Mouse (Mus musculus) midbrain, embryonic 12.5 days (tissue): ENCODE measurements at regions not wholly inside any gene's neighbourhood (a gene's known extent, or its start where the extent isn't known, plus 50 kb on each side); places are given as distances from the start of the nearest gene placed in this dataset.

ENCODE experiments used
- ATAC-seq: fragments of 200-750 bp; cut with Nextera tagmentation; 2 replicates; pipeline ENCODE4 v1.8.0; 2017; ENCODE audit warnings: low read depth, moderate TSS enrichment, moderate library complexity; ENCODE audit not compliant: low FRiP score
- H3K27ac ChIP-seq: fragments of 300-500 bp; sonication (generic); replicated peaks from 2 replicates; pipeline ENCODE4 v1.5.1; 2016; ENCODE audit warnings: mild to moderate bottlenecking
- H3K27me3 ChIP-seq: fragments of 300-500 bp; sonication (generic); 2 replicates; pipeline ENCODE4 v1.6.1; 2016; ENCODE audit warnings: mild to moderate bottlenecking
- H3K36me3 ChIP-seq: fragments of 300-500 bp; sonication (generic); 2 replicates; pipeline ENCODE4 v1.6.1; 2016
- H3K4me1 ChIP-seq: fragments of 300-500 bp; sonication (generic); 2 replicates; pipeline ENCODE4 v1.6.1; 2016
- H3K4me2 ChIP-seq: fragments of 300-500 bp; sonication (generic); replicated peaks from 2 replicates; pipeline ENCODE4 v1.6.1; 2016; ENCODE audit warnings: mild to moderate bottlenecking, moderate library complexity
- H3K4me3 ChIP-seq: fragments of 300-500 bp; sonication (generic); 2 replicates; pipeline ENCODE4 v1.5.1; 2016; ENCODE audit warnings: mild to moderate bottlenecking
- H3K9ac ChIP-seq: fragments of 300-500 bp; sonication (generic); replicated peaks from 2 replicates; pipeline ENCODE4 v1.6.1; 2016; ENCODE audit warnings: mild to moderate bottlenecking, moderate library complexity
- H3K9me3 ChIP-seq: fragments of 300-500 bp; sonication (generic); 2 replicates; pipeline ENCODE4 v1.6.1; 2016; ENCODE audit warnings: mild to moderate bottlenecking
- WGBS: fragments of 180-500 bp; shearing (Covaris S2); methylation state at CpG from one replicate; pipeline ENCODE4 v1.1.7; 2016; 5-methylcytosine and 5-hydroxymethylcytosine counted together

DNA sequence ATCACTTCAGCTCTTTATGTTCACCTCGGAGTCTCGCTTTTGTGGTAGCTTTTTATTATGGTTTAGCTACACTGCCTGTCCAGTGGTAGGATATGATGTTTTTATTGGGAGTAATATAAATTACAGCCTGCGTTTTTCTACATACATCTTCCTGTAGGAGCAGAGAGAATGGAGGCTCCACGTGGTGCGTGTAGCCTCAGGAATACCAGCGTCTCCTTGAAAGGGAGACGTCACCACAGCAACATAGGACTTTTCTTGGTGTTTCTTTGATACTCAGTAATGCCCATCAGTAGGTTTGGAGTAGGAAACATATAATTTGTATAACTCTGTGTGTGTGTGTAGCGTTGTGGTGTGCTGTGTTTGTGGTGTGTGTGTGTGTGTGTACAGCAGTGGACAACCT lies 150.7 kb downstream of the Ndufs4 start:
- 86% methylated on average over 8 of the region's 8 CpGs for WGBS
- H3K27me3 ChIP-seq: no peaks in the 10 kb centered on the region
- H3K4me1 ChIP-seq: no peaks in the 10 kb centered on the region
- H3K4me2 ChIP-seq: no peak overlapping the region
- ATAC-seq: no peak
- H3K4me3 ChIP-seq: no peak overlapping the region
- H3K27ac ChIP-seq: no peak overlapping the region
- H3K36me3 ChIP-seq: no peaks in the 10 kb centered on the region
- H3K9me3 ChIP-seq: no peaks in the 10 kb centered on the region
- no peak overlapping the region for H3K9ac ChIP-seq

DNA sequence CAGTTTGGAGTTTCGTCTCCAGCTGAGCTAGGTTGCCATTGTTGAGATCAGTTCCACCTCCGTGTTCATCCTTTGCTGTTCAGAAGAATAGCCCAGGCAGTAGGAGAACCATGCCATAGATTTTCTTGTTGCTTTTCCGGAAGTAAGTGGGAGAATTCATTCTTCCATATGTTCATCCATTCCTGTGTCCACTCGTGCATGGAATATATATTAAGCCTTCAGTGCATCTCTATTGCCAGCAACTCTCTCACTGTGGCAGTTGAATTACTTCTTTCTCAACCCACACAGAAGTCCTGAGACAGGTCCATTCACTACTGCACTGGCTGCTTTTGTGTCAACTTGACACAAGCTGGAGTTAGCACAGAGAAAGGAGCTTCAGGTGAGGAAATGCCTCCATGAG lies 152.2 kb downstream of the Ndufs4 start:
- Histone ChIP-seq H3K9me3 (no peaks in the 10 kb centered on the region), H3K27me3 (no peaks in the 10 kb centered on the region), H3K9ac (no peak overlapping the region), H3K27ac (no peak overlapping the region), H3K4me1 (no peaks in the 10 kb centered on the region), H3K36me3 (no peaks in the 10 kb centered on the region), H3K4me3 (no peak overlapping the region), H3K4me2 (no peak overlapping the region)
- no peak for ATAC-seq
- WGBS: 88% methylated on average over 4 of the region's 4 CpGs

DNA sequence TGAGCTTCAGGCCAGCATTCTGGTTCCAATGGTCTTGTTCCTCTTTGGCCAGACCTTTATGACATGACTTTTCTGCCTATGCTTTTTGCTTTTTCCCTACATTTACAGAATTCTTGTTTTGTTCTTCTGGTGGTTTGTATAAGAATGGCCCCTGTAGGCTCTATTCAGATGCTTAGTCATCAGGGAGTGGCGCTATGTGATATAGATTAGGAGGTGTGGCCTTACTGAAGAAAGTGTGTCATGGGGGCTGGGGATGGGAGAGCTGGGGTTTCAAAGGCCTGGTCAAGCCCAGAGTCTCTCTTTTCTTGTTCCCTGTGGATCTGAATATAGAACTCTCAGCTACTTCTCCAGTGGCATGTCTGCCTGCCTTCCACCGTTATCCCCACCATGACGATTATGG lies 155.9 kb downstream of the Ndufs4 start:
- ATAC-seq: no peak
- Histone ChIP-seq H3K9ac (no peak overlapping the region), H3K4me1 (no peaks in the 10 kb centered on the region), H3K9me3 (no peaks in the 10 kb centered on the region), H3K27me3 (no peaks in the 10 kb centered on the region), H3K4me3 (no peak overlapping the region), H3K36me3 (no peaks in the 10 kb centered on the region), H3K4me2 (no peak overlapping the region), H3K27ac (no peak overlapping the region)
- 95% methylated on average over 3 of the region's 3 CpGs for WGBS

DNA sequence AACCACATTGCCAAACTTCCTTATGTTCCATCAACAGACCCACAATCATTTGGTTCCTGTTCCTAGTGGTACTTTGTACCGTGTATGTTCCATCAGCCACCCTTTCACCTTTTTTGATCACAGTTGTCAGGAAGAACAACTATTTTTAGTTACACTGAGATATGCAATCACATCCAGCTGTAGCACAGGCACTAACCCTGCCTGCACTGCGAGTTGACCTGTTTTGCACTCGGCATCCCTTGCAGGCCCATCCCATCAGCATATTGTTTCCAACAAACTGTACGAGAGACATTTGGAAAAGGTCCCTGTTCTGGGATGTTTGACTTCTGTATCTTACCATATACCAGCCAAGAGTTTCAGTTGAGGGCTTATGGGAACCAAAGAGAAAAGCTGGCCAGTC lies 157.5 kb downstream of the Ndufs4 start:
- H3K9me3 ChIP-seq: no peaks in the 10 kb centered on the region
- no peak overlapping the region for H3K4me2 ChIP-seq
- H3K36me3 ChIP-seq: no peaks in the 10 kb centered on the region
- no peak for ATAC-seq
- WGBS: 93% methylated on average over 4 of the region's 4 CpGs
- H3K27me3 ChIP-seq: no peaks in the 10 kb centered on the region; the same call in 1 of the 2 replicates
- no peak overlapping the region for H3K27ac ChIP-seq
- no peak overlapping the region for H3K4me3 ChIP-seq
- H3K9ac ChIP-seq: no peak overlapping the region
- H3K4me1 ChIP-seq: peaks cover 5% of the 10 kb centered on the region; the same call in 1 of the 2 replicates

DNA sequence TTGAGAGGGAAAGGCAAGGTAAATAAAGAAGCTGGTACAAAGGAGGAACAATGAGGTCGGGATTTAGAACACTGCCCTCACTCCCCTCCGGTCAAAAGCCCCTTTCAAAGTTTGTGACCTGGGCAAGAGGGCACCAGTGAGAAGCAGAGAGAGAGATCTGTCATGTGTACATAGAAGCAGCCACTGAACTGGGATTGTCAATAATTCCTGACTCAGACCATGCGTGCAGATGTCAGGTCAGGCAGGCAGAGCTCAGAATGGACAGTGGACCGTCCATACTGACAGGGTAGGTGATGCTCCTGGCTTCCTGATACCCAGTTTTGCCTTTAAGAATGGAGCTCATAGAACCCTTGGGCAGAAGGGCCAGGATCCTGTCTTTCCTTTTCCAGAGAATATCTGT lies 161.0 kb downstream of the Ndufs4 start:
- Histone ChIP-seq H3K27ac (no peak overlapping the region), H3K36me3 (no peaks in the 10 kb centered on the region), H3K4me1 (peaks cover 5% of the 10 kb centered on the region; the same call in 1 of the 2 replicates), H3K4me2 (no peak overlapping the region), H3K4me3 (no peak overlapping the region), H3K9me3 (no peaks in the 10 kb centered on the region), H3K27me3 (no peaks in the 10 kb centered on the region; the same call in 1 of the 2 replicates), H3K9ac (no peak overlapping the region)
- no peak for ATAC-seq
- WGBS: 34% methylated on average over 4 of the region's 4 CpGs

DNA sequence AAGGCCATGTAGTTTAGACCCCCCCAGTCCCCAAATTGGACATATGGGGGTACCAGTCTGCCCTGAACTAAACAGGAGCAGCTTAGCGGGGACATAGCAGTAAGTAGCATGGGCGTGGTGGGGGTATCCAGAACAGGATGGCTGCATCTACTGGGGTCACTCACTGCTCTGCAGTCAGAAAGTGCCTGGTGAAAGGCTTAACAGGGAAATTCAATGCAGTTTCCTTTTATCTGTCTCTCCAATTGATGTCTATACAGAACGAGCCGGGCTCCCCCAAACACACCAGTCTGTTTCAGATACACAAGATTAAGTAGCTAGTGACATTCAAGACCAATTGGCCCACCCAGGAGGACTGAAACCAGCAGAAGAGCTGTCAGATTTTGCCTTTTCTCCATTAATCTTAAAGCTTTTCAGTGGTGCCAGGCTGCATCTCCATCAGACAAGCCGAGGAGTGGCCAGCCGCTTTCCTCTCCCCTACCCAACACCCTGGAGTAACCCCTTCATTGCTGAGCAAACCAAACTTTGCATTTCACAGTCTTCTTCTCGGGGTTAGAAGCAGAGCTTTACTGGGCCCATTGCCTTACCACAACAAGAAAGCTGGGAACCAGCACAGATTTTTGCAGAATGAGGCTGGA lies 161.7 kb downstream of the Ndufs4 start:
- no peak for ATAC-seq
- H3K4me3 ChIP-seq: no peak overlapping the region
- H3K9ac ChIP-seq: no peak overlapping the region
- H3K4me2 ChIP-seq: no peak overlapping the region
- 40% methylated on average over 7 of the region's 7 CpGs for WGBS
- peaks cover 5% of the 10 kb centered on the region; the same call in 1 of the 2 replicates for H3K4me1 ChIP-seq
- H3K27ac ChIP-seq: no peak overlapping the region
- no peaks in the 10 kb centered on the region for H3K9me3 ChIP-seq
- H3K27me3 ChIP-seq: no peaks in the 10 kb centered on the region; the same call in 1 of the 2 replicates
- H3K36me3 ChIP-seq: no peaks in the 10 kb centered on the region

DNA sequence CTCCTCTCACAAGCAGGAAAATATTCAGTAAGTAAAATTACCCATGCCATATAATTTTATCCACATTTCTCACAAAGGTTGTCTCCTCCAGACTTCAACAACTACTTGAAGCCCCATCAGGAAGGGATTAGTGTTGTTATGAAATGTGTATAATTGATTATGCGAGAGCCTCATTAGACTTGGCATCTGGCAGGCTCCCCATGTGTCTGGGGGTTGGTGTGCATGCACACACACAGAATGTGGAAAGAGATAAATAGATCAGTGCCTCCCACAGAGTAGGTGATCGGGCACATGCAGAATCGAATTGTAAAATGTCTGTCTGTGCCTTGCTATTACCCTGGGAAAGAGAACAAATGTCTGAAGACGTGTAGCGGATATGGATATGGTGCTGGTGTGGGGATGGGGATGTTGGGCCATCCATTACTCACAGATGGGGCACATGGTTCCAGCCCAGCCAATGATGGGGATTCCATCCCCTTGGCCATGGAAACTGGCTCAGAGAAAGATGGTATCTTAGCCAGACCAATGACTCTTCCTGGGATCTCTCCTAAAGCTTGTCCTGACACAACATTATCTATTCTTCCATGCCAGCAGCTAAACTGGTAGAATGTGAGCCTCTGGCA lies 168.1 kb downstream of the Ndufs4 start:
- no peak overlapping the region for H3K9ac ChIP-seq
- no peak overlapping the region for H3K4me3 ChIP-seq
- H3K27ac ChIP-seq: no peak overlapping the region
- H3K27me3 ChIP-seq: no peaks in the 10 kb centered on the region
- peaks cover 6% of the 10 kb centered on the region; the same call in 1 of the 2 replicates for H3K4me1 ChIP-seq
- no peaks in the 10 kb centered on the region for H3K36me3 ChIP-seq
- H3K4me2 ChIP-seq: no peak overlapping the region
- 71% methylated on average over 5 of the region's 5 CpGs for WGBS
- no peaks in the 10 kb centered on the region for H3K9me3 ChIP-seq
- 0 out of 2 replicates have a peak, but pooled peaks have one; percentile 41 for ATAC-seq

DNA sequence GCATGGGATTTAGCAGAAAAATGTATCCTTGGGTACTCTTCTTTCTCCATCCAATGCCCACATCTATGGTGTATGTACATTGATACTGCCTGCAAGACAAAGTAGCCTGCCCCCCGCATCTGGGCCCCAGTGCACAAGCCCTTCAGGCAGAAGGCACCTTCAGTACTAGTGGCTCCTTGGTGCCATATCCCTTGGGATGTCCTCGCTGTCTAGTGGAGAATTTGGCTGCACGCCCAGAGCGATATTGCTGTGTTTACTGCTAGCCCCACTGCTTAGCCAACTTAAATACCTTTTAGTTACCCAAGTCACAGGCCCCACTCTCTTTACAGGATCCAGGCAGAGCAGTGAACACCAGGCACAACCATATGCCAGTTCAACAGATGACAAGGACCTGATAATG lies 173.0 kb downstream of the Ndufs4 start:
- Histone ChIP-seq H3K9me3 (no peaks in the 10 kb centered on the region), H3K4me1 (peaks cover 6% of the 10 kb centered on the region; the same call in 1 of the 2 replicates), H3K27me3 (no peaks in the 10 kb centered on the region), H3K36me3 (no peaks in the 10 kb centered on the region), H3K27ac (no peak overlapping the region), H3K4me3 (no peak overlapping the region), H3K4me2 (no peak overlapping the region), H3K9ac (no peak overlapping the region)
- no peak for ATAC-seq
- WGBS: 97% methylated on average over 4 of the region's 4 CpGs
